Mouse (Mus musculus): ENCODE data around the gene Pglyrp1. TPM values are rescaled to one million over a fixed set of nuclear protein-coding genes. Genes with fewer than 3 reads are reported as not detected.
"Not testable (repeated sequence)": the region's sequence is repeated elsewhere in the genome, so short reads cannot be mapped to it uniquely, and the experiment has no call there.

The Pglyrp1 gene
- total RNA-seq (2014; rRNA removed): 13.8 and 14.9 TPM in 2 replicates
- polyA plus RNA-seq (2015; fragmentation: Nextera tagmentation; extraction: Ambion mirVana): 26.9 and 27.0 TPM in 2 replicates

GRCm38 (mm10) chr7:18871031-18871430 is at the start of gene Pglyrp1:
Pglyrp1 (plus strand) TSS chr7:18871331.
- no CpG with 5 or more reads among the region's 8 CpGs for WGBS
- not testable (repeated sequence) for H3K27ac ChIP-seq (ENCODE audit: low read depth, low read length); ATAC-seq; DNase-seq; H3K4me3 ChIP-seq (ENCODE audit: low read depth, low read length); H3K4me1 ChIP-seq (ENCODE audit: insufficient read depth); H3K27me3 ChIP-seq (ENCODE audit: insufficient read depth, low read length); H3K4me2 ChIP-seq (ENCODE audit: low read depth); H3K36me3 ChIP-seq (ENCODE audit: insufficient read depth); H3K9me3 ChIP-seq (ENCODE audit: low read length); H3K9ac ChIP-seq

- Histone ChIP-seq H3K36me3 (ENCODE audit: insufficient read depth) (no peaks in the 10 kb centered on the region), H3K9ac (no peak within 1 kb of the TSS), H3K4me3 (ENCODE audit: low read depth, low read length) (no peak within 1 kb of the TSS), H3K4me2 (ENCODE audit: low read depth) (no peak within 1 kb of the TSS), H3K27me3 (ENCODE audit: insufficient read depth, low read length) (no peaks in the 10 kb centered on the region), H3K9me3 (ENCODE audit: low read length) (no peaks in the 10 kb centered on the region), H3K4me1 (ENCODE audit: insufficient read depth) (no peaks in the 10 kb centered on the region), H3K27ac (ENCODE audit: low read depth, low read length) (no peak within 1 kb of the TSS)
- no peak for TF ChIP-seq CTCF (IDR thresholded peaks at IDR 0.05; ENCODE audit: low read depth)
- DNase-seq: no peak
- whole genome bisulfite sequencing: 70% methylated on average over 3 of the region's 3 CpGs
- ATAC-seq: no peak
Measured at GRCm38 (mm10) chr7:18821507-18821906, 49.6 kb upstream of the Pglyrp1 start, which contains the start of gene Psg17. Psg17 (minus strand) TSS chr7:18821607.

DNA sequence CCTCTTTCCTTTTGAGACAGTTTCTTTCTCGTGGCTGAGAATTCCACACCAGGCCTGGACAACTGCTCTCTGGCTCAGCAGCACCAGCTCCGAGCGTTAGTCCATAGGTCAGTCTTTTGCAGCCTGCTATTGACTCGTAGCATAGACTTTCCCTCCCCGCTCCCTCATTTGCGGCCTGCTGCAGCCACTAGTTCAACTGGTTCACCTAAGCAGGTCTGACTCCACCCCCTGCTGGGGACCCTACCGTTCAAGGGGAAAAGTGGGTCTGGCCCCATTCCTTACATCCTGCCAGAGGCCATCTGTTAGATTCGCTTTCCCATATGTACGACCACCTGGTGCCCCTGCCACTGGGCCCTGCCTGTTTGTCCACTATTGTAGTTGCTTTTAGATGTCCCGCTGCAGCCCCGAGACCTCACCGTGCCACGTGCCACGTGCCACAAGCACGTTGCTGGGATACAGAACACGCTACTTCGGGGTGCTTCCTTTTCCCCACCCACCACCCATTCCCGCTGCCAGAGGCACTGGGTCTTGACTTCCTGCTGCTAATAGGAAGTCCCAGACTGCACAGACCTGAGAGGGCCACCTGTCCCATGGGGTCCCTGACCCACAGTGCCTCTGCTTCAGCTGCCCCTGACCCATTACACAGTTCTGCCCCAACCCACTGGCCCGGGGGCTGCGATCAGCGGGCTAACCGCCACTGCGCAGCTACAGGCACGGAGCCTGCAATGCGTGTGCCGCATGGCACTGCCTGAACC is 43.2 kb upstream of the Pglyrp1 start:
- Histone ChIP-seq H3K4me3 (ENCODE audit: low read depth, low read length) (no peak overlapping the region), H3K9me3 (ENCODE audit: low read length) (no peaks in the 10 kb centered on the region), H3K27me3 (ENCODE audit: insufficient read depth, low read length) (no peaks in the 10 kb centered on the region), H3K9ac (no peak overlapping the region), H3K36me3 (ENCODE audit: insufficient read depth) (no peaks in the 10 kb centered on the region), H3K4me2 (ENCODE audit: low read depth) (no peak overlapping the region), H3K4me1 (ENCODE audit: insufficient read depth) (no peaks in the 10 kb centered on the region), H3K27ac (ENCODE audit: low read depth, low read length) (no peak overlapping the region)
- WGBS: 71% methylated on average over 26 of the region's 26 CpGs
- ATAC-seq: no peak
- DNase-seq: no peak
- no peak for TF ChIP-seq CTCF (IDR thresholded peaks at IDR 0.05; ENCODE audit: low read depth)

DNA sequence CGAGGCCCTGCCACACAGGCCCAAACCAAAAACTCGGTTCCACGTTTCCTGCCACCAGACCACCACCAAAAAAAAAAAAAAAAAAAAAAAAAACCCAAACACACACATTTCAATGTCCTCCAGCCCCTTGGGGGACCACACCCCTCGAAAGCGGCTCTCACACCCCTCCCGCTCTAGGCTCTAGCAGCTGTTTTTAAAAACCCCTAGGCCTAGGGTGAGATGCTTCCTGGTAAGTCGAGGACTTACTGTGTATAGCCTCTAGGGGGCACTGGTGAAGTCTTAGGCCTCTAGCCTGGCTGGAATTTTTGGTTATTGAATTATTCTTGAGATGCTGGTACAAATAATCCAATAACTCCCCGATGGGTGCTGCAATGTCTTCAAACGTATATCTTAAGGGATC is 42.5 kb upstream of the Pglyrp1 start:
- Histone ChIP-seq H3K4me3 (ENCODE audit: low read depth, low read length) (no peak overlapping the region), H3K27me3 (ENCODE audit: insufficient read depth, low read length) (no peaks in the 10 kb centered on the region), H3K9me3 (ENCODE audit: low read length) (no peaks in the 10 kb centered on the region), H3K4me1 (ENCODE audit: insufficient read depth) (no peaks in the 10 kb centered on the region), H3K27ac (ENCODE audit: low read depth, low read length) (no peak overlapping the region), H3K36me3 (ENCODE audit: insufficient read depth) (no peaks in the 10 kb centered on the region), H3K4me2 (ENCODE audit: low read depth) (no peak overlapping the region), H3K9ac (no peak overlapping the region)
- peak; percentile 30; the same call in 1 of the 2 replicates for TF ChIP-seq CTCF (IDR thresholded peaks at IDR 0.05; ENCODE audit: low read depth)
- ATAC-seq (no peak), DNase-seq (no peak)
- 65% methylated on average over 9 of the region's 9 CpGs for WGBS

GRCm38 (mm10) chr7:18829545-18829944 is 41.6 kb upstream of the Pglyrp1 start:
- no peaks in the 10 kb centered on the region for H3K27me3 ChIP-seq (ENCODE audit: insufficient read depth, low read length)
- no peak overlapping the region for H3K4me3 ChIP-seq (ENCODE audit: low read depth, low read length)
- H3K4me1 ChIP-seq (ENCODE audit: insufficient read depth): no peaks in the 10 kb centered on the region
- H3K27ac ChIP-seq (ENCODE audit: low read depth, low read length): no peak overlapping the region
- no peaks in the 10 kb centered on the region for H3K9me3 ChIP-seq (ENCODE audit: low read length)
- H3K4me2 ChIP-seq (ENCODE audit: low read depth): no peak overlapping the region
- DNase-seq (no peak), ATAC-seq (no peak)
- H3K36me3 ChIP-seq (ENCODE audit: insufficient read depth): no peaks in the 10 kb centered on the region
- WGBS: 82% methylated on average over 7 of the region's 7 CpGs
- TF ChIP-seq CTCF (IDR thresholded peaks at IDR 0.05; ENCODE audit: low read depth): no peak
- no peak overlapping the region for H3K9ac ChIP-seq

DNA sequence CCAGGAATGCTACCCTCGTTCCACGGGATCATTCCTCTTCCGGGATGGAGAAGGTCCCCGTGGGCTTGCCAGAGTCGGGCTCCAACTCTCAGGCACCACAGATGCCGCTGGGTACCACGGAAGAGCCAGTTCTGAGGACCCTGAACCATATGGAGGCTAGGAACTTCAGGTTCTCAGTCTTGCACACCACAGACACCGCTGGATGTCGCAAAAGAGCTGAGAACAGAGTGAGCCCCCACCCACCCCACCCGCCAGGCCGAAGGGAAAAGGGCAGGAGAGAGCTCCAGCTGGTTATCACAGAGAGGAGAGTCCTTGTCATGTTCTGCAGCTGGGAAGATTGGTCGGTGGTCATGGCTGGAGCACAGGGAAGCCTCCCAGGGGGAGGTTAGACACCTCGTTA is 38.8 kb upstream of the Pglyrp1 start:
- ATAC-seq (no peak), DNase-seq (no peak)
- no peak overlapping the region for H3K4me2 ChIP-seq (ENCODE audit: low read depth)
- H3K4me1 ChIP-seq (ENCODE audit: insufficient read depth): no peaks in the 10 kb centered on the region
- no peak for TF ChIP-seq CTCF (IDR thresholded peaks at IDR 0.05; ENCODE audit: low read depth)
- H3K9ac ChIP-seq: no peak overlapping the region
- H3K27me3 ChIP-seq (ENCODE audit: insufficient read depth, low read length): no peaks in the 10 kb centered on the region
- H3K27ac ChIP-seq (ENCODE audit: low read depth, low read length): no peak overlapping the region
- WGBS: 53% methylated on average over 13 of the region's 13 CpGs
- no peaks in the 10 kb centered on the region for H3K9me3 ChIP-seq (ENCODE audit: low read length)
- H3K36me3 ChIP-seq (ENCODE audit: insufficient read depth): no peaks in the 10 kb centered on the region
- H3K4me3 ChIP-seq (ENCODE audit: low read depth, low read length): no peak overlapping the region

DNA sequence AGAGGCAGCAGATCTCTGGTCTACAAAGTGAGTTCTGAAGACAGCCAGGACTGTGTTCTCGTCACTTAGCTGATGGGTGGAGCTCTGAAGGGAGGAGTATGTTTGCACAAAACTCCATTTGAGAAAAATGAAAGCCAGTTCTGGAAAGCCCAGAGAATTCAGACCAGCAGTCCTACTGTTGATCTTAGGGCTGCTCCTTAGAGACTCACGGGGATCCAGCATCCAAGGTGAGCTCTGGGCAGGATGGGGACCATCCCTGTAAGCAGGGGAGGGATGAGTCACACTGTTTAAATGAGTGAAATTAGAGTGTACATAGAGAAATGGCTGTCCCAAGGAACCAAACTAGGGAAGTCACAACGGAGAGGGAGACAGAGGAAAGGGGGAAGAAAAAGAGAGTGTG is 31.3 kb upstream of the Pglyrp1 start, which contains the start of gene Mill2:
Gene Mill2, plus strand, starts transcription at position 102 of the 400 bp plus-strand sequence.
- peak within 1 kb of the TSS; percentile 75 for H3K27ac ChIP-seq (ENCODE audit: low read depth, low read length)
- H3K4me2 ChIP-seq (ENCODE audit: low read depth): peak within 1 kb of the TSS; percentile 55
- TF ChIP-seq CTCF (IDR thresholded peaks at IDR 0.05; ENCODE audit: low read depth): no peak
- H3K9ac ChIP-seq: peak within 1 kb of the TSS; percentile 63
- 12% methylated on average over 3 of the region's 3 CpGs for WGBS
- no peaks in the 10 kb centered on the region for H3K27me3 ChIP-seq (ENCODE audit: insufficient read depth, low read length)
- ATAC-seq (peak; percentile 51), DNase-seq (peak; percentile 3)
- peak within 1 kb of the TSS; percentile 36 for H3K4me3 ChIP-seq (ENCODE audit: low read depth, low read length)
- no peaks in the 10 kb centered on the region for H3K4me1 ChIP-seq (ENCODE audit: insufficient read depth)
- H3K9me3 ChIP-seq (ENCODE audit: low read length): no peaks in the 10 kb centered on the region
- H3K36me3 ChIP-seq (ENCODE audit: insufficient read depth): no peaks in the 10 kb centered on the region
